Mouse (Mus musculus) limb, embryonic 14.5 days (tissue): ENCODE data around the gene Tuba1b. TPM values are rescaled to one million over a fixed set of nuclear protein-coding genes. Genes with fewer than 3 reads are reported as not detected.

Experiments used
- ATAC-seq: fragments of 200-750 bp; cut with Nextera tagmentation; 2 replicates; pipeline ENCODE4 v1.8.0; 2017; ENCODE audit warnings: low read depth, moderate number of reproducible peaks, moderate TSS enrichment; ENCODE audit not compliant: low FRiP score
- DNase-seq: peaks from one replicate; pipeline ENCODE4 v3.0.0-alpha.2; 2015; ENCODE audit warnings: low spot score
- H3K27ac ChIP-seq: fragments of 300-500 bp; sonication (generic); replicated peaks from 2 replicates; pipeline ENCODE4 v1.5.1; 2014; ENCODE audit warnings: low read depth, mild to moderate bottlenecking, low read length, moderate library complexity, mixed read lengths
- H3K27me3 ChIP-seq: fragments of 300-500 bp; sonication (generic); 2 replicates; pipeline ENCODE4 v1.6.1; 2014; ENCODE audit warnings: low read length, mixed read lengths; ENCODE audit not compliant: control insufficient read depth, insufficient read depth
- H3K36me3 ChIP-seq: fragments of 300-500 bp; sonication (generic); 2 replicates; pipeline ENCODE4 v1.6.1; 2014; ENCODE audit warnings: mild to moderate bottlenecking, low read length, moderate library complexity, mixed read lengths; ENCODE audit not compliant: control insufficient read depth, insufficient read depth
- H3K4me1 ChIP-seq: fragments of 300-500 bp; sonication (generic); 2 replicates; pipeline ENCODE4 v1.6.1; 2014; ENCODE audit warnings: antibody characterized with exemption, low read length, mixed read lengths; ENCODE audit not compliant: control insufficient read depth, insufficient read depth
- H3K4me2 ChIP-seq: fragments of 300-500 bp; sonication (generic); replicated peaks from 2 replicates; pipeline ENCODE4 v1.6.1; 2014; ENCODE audit warnings: low read depth, mild to moderate bottlenecking, low read length, moderate library complexity; ENCODE audit not compliant: severe bottlenecking
- H3K4me3 ChIP-seq: fragments of 300-500 bp; sonication (generic); replicated peaks from 2 replicates; pipeline ENCODE4 v1.5.1; 2014; ENCODE audit warnings: low read length
- H3K9ac ChIP-seq: fragments of 300-500 bp; sonication (generic); 2 replicates; pipeline ENCODE4 v1.6.1; 2014; ENCODE audit warnings: mild to moderate bottlenecking, low read depth, low read length, moderate library complexity; ENCODE audit not compliant: severe bottlenecking
- H3K9me3 ChIP-seq: fragments of 300-500 bp; sonication (generic); 2 replicates; pipeline ENCODE4 v1.6.1; 2016; ENCODE audit warnings: low read length; ENCODE audit not compliant: control insufficient read depth
- POLR2A ChIP-seq: fragments of 200-500 bp; IDR thresholded peaks from 2 replicates; pipeline ENCODE4 v1.8.0; 2012; ENCODE audit warnings: inconsistent platforms, mild to moderate bottlenecking, moderate library complexity, borderline replicate concordance; ENCODE audit not compliant: insufficient read depth, insufficient read length; ENCODE audit errors: extremely low read depth
- WGBS: fragments of 180-500 bp; shearing (Covaris S2); extraction: QIAGEN DNeasy Blood & Tissue Kit; methylation state at CpG from one replicate; pipeline ENCODE4 v1.1.7; 2014; 5-methylcytosine and 5-hydroxymethylcytosine counted together
- polyA plus RNA-seq, 2 experiments: library from polyadenylated mRNA; depleted of rRNA in 1 of 2; stranded (reverse) in 1 of 2; unstranded in 1 of 2; fragments of >200 nt; fragmentation: Nextera tagmentation in 1 of 2; extraction: Ambion mirVana in 1 of 2; gene quantifications; 2 replicates each; pipeline versions ENCODE4 v1.2.1 to v1.2.3; 2012 to 2014

The Tuba1b gene
- polyA plus RNA-seq, 2 experiments = 1,587 to 2,384 TPM

- H3K36me3 ChIP-seq = no peaks in the 10 kb centered on the region
- under 1% methylated on average over 62 of the region's 77 CpGs for WGBS
- H3K27me3 ChIP-seq = peaks cover 79% of the 10 kb centered on the region
- ATAC-seq (no peak), DNase-seq (no peak)
- peak within 1 kb of the TSS; percentile 52 for H3K4me3 ChIP-seq
- TF ChIP-seq POLR2A = no peak
- H3K4me2 ChIP-seq = peak within 1 kb of the TSS; percentile 99
- peak within 1 kb of the TSS; percentile 50 for H3K9ac ChIP-seq
- peaks cover 32% of the 10 kb centered on the region for H3K4me1 ChIP-seq
- H3K9me3 ChIP-seq = no peaks in the 10 kb centered on the region
- no peak within 1 kb of the TSS for H3K27ac ChIP-seq
Measured at GRCm38 (mm10) chr15:98893940-98894745, 40.2 kb downstream of the Tuba1b start, which contains the start of gene Rhebl1. Gene Rhebl1, minus strand, starts transcription at chr15:98894540.

- peaks cover 27% of the 10 kb centered on the region for H3K4me1 ChIP-seq
- DNase-seq (no peak), ATAC-seq (no peak)
- H3K36me3 ChIP-seq = no peaks in the 10 kb centered on the region
- peak overlapping the region; percentile 52; the same call in 1 of the 2 replicates for H3K4me3 ChIP-seq
- H3K9ac ChIP-seq = no peak overlapping the region
- 58% methylated on average over 4 of the region's 4 CpGs for WGBS
- H3K4me2 ChIP-seq = no peak overlapping the region
- H3K27ac ChIP-seq = no peak overlapping the region
- H3K27me3 ChIP-seq = peaks cover 68% of the 10 kb centered on the region
- no peaks in the 10 kb centered on the region for H3K9me3 ChIP-seq
- no peak for TF ChIP-seq POLR2A
Measured at GRCm38 (mm10) chr15:98893036-98893435, 41.3 kb downstream of the Tuba1b start.

- Histone ChIP-seq H3K9ac (no peak overlapping the region), H3K9me3 (no peaks in the 10 kb centered on the region), H3K4me1 (peaks cover 24% of the 10 kb centered on the region), H3K4me2 (no peak overlapping the region), H3K4me3 (no peak overlapping the region), H3K27me3 (peaks cover 59% of the 10 kb centered on the region), H3K36me3 (no peaks in the 10 kb centered on the region), H3K27ac (no peak overlapping the region)
- ATAC-seq (peak; percentile 39; the same call in 1 of the 2 replicates), DNase-seq (peak; percentile 83)
- no peak for TF ChIP-seq POLR2A
- 40% methylated on average over 6 of the region's 6 CpGs for WGBS
Measured at GRCm38 (mm10) chr15:98891907-98892606, 42.3 kb downstream of the Tuba1b start.

- 10% methylated on average over 19 of the region's 19 CpGs for WGBS
- ATAC-seq = no peak
- peaks cover 51% of the 10 kb centered on the region for H3K27me3 ChIP-seq
- H3K27ac ChIP-seq = no peak overlapping the region
- no peaks in the 10 kb centered on the region for H3K36me3 ChIP-seq
- no peak overlapping the region for H3K9ac ChIP-seq
- H3K4me3 ChIP-seq = no peak overlapping the region
- H3K4me2 ChIP-seq = 0 out of 2 replicates have a peak overlapping the region, but pooled peaks have one; percentile 22
- H3K4me1 ChIP-seq = peaks cover 24% of the 10 kb centered on the region
- TF ChIP-seq POLR2A = no peak
- DNase-seq = no peak
- H3K9me3 ChIP-seq = no peaks in the 10 kb centered on the region
Measured at GRCm38 (mm10) chr15:98891198-98891742, 43.1 kb downstream of the Tuba1b start.

- WGBS = 77% methylated on average over 7 of the region's 7 CpGs
- Histone ChIP-seq H3K4me2 (no peak overlapping the region), H3K27ac (no peak overlapping the region)
Measured at GRCm38 (mm10) chr15:98887526-98887925, 46.8 kb downstream of the Tuba1b start.

More at GRCm38 (mm10) chr15:98887526-98887925, 46.8 kb downstream of the Tuba1b start:
- Histone ChIP-seq H3K9ac (no peak overlapping the region), H3K27me3 (peaks cover 14% of the 10 kb centered on the region), H3K9me3 (no peaks in the 10 kb centered on the region), H3K36me3 (no peaks in the 10 kb centered on the region), H3K4me3 (no peak overlapping the region), H3K4me1 (no peaks in the 10 kb centered on the region)
- no peak for TF ChIP-seq POLR2A
- DNase-seq (no peak), ATAC-seq (no peak)
